Comparison of ENCODE assay signal across 25 mouse cellular contexts in genomic region chr4:26767896-26768295, GRCm38 (mm10).
DNase-seq lines count a peak whose midpoint lies in the region; ATAC-seq and TF ChIP-seq lines count a peak whose summit lies in the region.
"Had no signal": no experiment of that assay in that cellular context is flagged by ENCODE, and none has a peak within 500 bp of the region (broad histone marks: within the 10 kb centered on the region; RNA-seq: fewer than 3 reads in every experiment).

No protein-coding gene starts in this region.

- peak; percentile 63 for DNase-seq in forebrain, embryonic 14.5 days (ENCODE audit: low spot score)
- no peak for DNase-seq in forebrain, embryonic 11.5 days (ENCODE audit: low spot score)
- DNase-seq in midbrain, embryonic 11.5 days (ENCODE audit: low spot score, missing footprints) = peak; percentile 83
- peak; percentile 72 for DNase-seq in brain, embryonic 14.5 days (ENCODE audit: low read depth)
- no peak for DNase-seq in kidney, postnatal 25 days
- DNase-seq: adrenal gland, adult 2 months; adrenal gland, postnatal 14 days; cerebellum, adult 11-12 months; cerebellum, adult 8-10 months; cerebellum, postnatal 10 days; cerebellum, postnatal 36 days; embryo, embryonic 11 days; gastrocnemius, adult 2 months; gastrocnemius, postnatal 14 days; heart, adult 11 months had no signal

- H3K4me1 ChIP-seq in forebrain, embryonic 14.5 days (ENCODE audit: control insufficient read depth, insufficient read depth, low read length) = no peaks in the 10 kb centered on the region
- 0 out of 2 replicates have a peak, but pooled peaks cover 2% of the 10 kb centered on the region for H3K4me1 ChIP-seq in forebrain, embryonic 11.5 days (replicated peaks; ENCODE audit: control insufficient read depth, insufficient read depth, low read length)
- no peaks in the 10 kb centered on the region; the same call in 1 of the 2 replicates for H3K4me1 ChIP-seq in midbrain, embryonic 11.5 days (ENCODE audit: control insufficient read depth, insufficient read depth, low read length)
- H3K4me1 ChIP-seq in midbrain, embryonic 15.5 days = 0 out of 2 replicates have a peak, but pooled peaks cover 4% of the 10 kb centered on the region
- H3K4me1 ChIP-seq: embryonic facial prominence, embryonic 12.5 days; embryonic facial prominence, embryonic 15.5 days; hindbrain, embryonic 12.5 days had no signal

- H3K9me3 ChIP-seq in forebrain, embryonic 14.5 days (replicated peaks; ENCODE audit: control insufficient read depth, low read length) = no peaks in the 10 kb centered on the region
- no peaks in the 10 kb centered on the region for H3K9me3 ChIP-seq in forebrain, embryonic 11.5 days (ENCODE audit: control insufficient read depth, low read length)
- H3K9me3 ChIP-seq in midbrain, embryonic 11.5 days (ENCODE audit: control insufficient read depth, low read length) = no peaks in the 10 kb centered on the region
- H3K9me3 ChIP-seq in midbrain, embryonic 15.5 days = no peaks in the 10 kb centered on the region
- H3K9me3 ChIP-seq: embryonic facial prominence, embryonic 12.5 days; embryonic facial prominence, embryonic 15.5 days; forebrain, embryonic 12.5 days; hindbrain, embryonic 12.5 days had no signal

- H3K9ac ChIP-seq in forebrain, embryonic 14.5 days (ENCODE audit: low read length) = no peak overlapping the region
- H3K9ac ChIP-seq in forebrain, embryonic 11.5 days (ENCODE audit: low read length) = no peak overlapping the region
- H3K9ac ChIP-seq in midbrain, embryonic 11.5 days (ENCODE audit: low read length) = no peak overlapping the region
- no peak overlapping the region for H3K9ac ChIP-seq in midbrain, embryonic 15.5 days
- H3K9ac ChIP-seq: embryonic facial prominence, embryonic 12.5 days; embryonic facial prominence, embryonic 15.5 days; forebrain, embryonic 12.5 days; hindbrain, embryonic 12.5 days had no signal

- ATAC-seq in forebrain, embryonic 14.5 days = peak; percentile 23; the same call in 1 of the 2 replicates
- ATAC-seq in forebrain, embryonic 11.5 days (replicated peaks; ENCODE audit: low FRiP score) = no peak
- ATAC-seq in midbrain, embryonic 11.5 days (ENCODE audit: low FRiP score) = no peak
- no peak for ATAC-seq in midbrain, embryonic 15.5 days (replicated peaks)
- ATAC-seq: CD4-positive, CD25-positive, alpha-beta regulatory T cell, adult 4 months; hindbrain, embryonic 16.5 days; inflammation-experienced regulatory T-cells, adult 6 months; intestine, embryonic 16.5 days had no signal

- no peak overlapping the region for H3K4me2 ChIP-seq in forebrain, embryonic 14.5 days (ENCODE audit: low read length)
- H3K4me2 ChIP-seq in forebrain, embryonic 11.5 days (ENCODE audit: low read depth, low read length, severe bottlenecking) = no peak overlapping the region
- H3K4me2 ChIP-seq in midbrain, embryonic 11.5 days = no peak overlapping the region
- no peak overlapping the region for H3K4me2 ChIP-seq in midbrain, embryonic 15.5 days
- H3K4me2 ChIP-seq: embryonic facial prominence, embryonic 12.5 days; embryonic facial prominence, embryonic 15.5 days; forebrain, embryonic 12.5 days; heart, embryonic 11.5 days; hindbrain, embryonic 12.5 days had no signal

- H3K4me3 ChIP-seq in forebrain, embryonic 14.5 days (ENCODE audit: low read depth, low read length) = no peak overlapping the region
- H3K4me3 ChIP-seq in forebrain, embryonic 11.5 days (ENCODE audit: low read depth, low read length) = no peak overlapping the region
- H3K4me3 ChIP-seq in midbrain, embryonic 11.5 days (ENCODE audit: low read depth, low read length) = no peak overlapping the region
- H3K4me3 ChIP-seq in midbrain, embryonic 15.5 days = no peak overlapping the region
- H3K4me3 ChIP-seq: embryonic facial prominence, embryonic 12.5 days; embryonic facial prominence, embryonic 15.5 days; forebrain, embryonic 12.5 days; gastrocnemius, adult 2 months; hindbrain, embryonic 12.5 days had no signal

- WGBS in forebrain, embryonic 14.5 days = 40% methylated on average over 2 of the region's 2 CpGs
- 68% methylated on average over 2 of the region's 2 CpGs for WGBS in forebrain, embryonic 11.5 days
- 77% methylated on average over 2 of the region's 2 CpGs for WGBS in midbrain, embryonic 11.5 days
- WGBS in midbrain, embryonic 15.5 days = 60% methylated on average over 2 of the region's 2 CpGs

- TF ChIP-seq POLR2A in brain, embryonic 14.5 days (IDR thresholded peaks at IDR 0.05; ENCODE audit: borderline replicate concordance, extremely low read depth, insufficient read depth, insufficient read length, poor library complexity, severe bottlenecking) = no peak

- no peaks in the 10 kb centered on the region for H3K27me3 ChIP-seq in forebrain, embryonic 14.5 days (replicated peaks; ENCODE audit: control insufficient read depth, insufficient read depth, low read length)
- H3K27me3 ChIP-seq in forebrain, embryonic 11.5 days (ENCODE audit: control insufficient read depth, insufficient read depth, low read length) = no peaks in the 10 kb centered on the region
- H3K27me3 ChIP-seq in midbrain, embryonic 11.5 days (ENCODE audit: control insufficient read depth, insufficient read depth, low read length) = peaks cover 52% of the 10 kb centered on the region
- H3K27me3 ChIP-seq in midbrain, embryonic 15.5 days (replicated peaks) = peaks cover 29% of the 10 kb centered on the region
- H3K27me3 ChIP-seq: embryonic facial prominence, embryonic 12.5 days; embryonic facial prominence, embryonic 15.5 days; forebrain, embryonic 12.5 days; hindbrain, embryonic 12.5 days had no signal

- TF ChIP-seq CTCF in brain, embryonic 14.5 days (IDR thresholded peaks at IDR 0.05; ENCODE audit: borderline replicate concordance, extremely low read depth, insufficient read depth, insufficient read length) = no peak

- no peaks in the 10 kb centered on the region for H3K36me3 ChIP-seq in forebrain, embryonic 14.5 days (ENCODE audit: control insufficient read depth, insufficient read depth, low read length)
- no peaks in the 10 kb centered on the region for H3K36me3 ChIP-seq in forebrain, embryonic 11.5 days (ENCODE audit: control insufficient read depth, insufficient read depth, low read length)
- H3K36me3 ChIP-seq in midbrain, embryonic 11.5 days (ENCODE audit: control insufficient read depth, insufficient read depth, low read length) = no peaks in the 10 kb centered on the region
- H3K36me3 ChIP-seq in midbrain, embryonic 15.5 days (replicated peaks) = no peaks in the 10 kb centered on the region
- H3K36me3 ChIP-seq: embryonic facial prominence, embryonic 12.5 days; embryonic facial prominence, embryonic 15.5 days; forebrain, embryonic 12.5 days; hindbrain, embryonic 12.5 days had no signal

- H3K27ac ChIP-seq in forebrain, embryonic 14.5 days (ENCODE audit: low read depth, low read length) = no peak overlapping the region
- H3K27ac ChIP-seq in forebrain, embryonic 11.5 days (ENCODE audit: low read depth, low read length) = no peak overlapping the region
- H3K27ac ChIP-seq in midbrain, embryonic 11.5 days (ENCODE audit: low read depth, low read length) = no peak overlapping the region
- no peak overlapping the region for H3K27ac ChIP-seq in midbrain, embryonic 15.5 days
- H3K27ac ChIP-seq: embryonic facial prominence, embryonic 12.5 days; embryonic facial prominence, embryonic 15.5 days; forebrain, embryonic 12.5 days; gastrocnemius, adult 2 months; hindbrain, embryonic 12.5 days had no signal

Comparison
In these comparisons a context has a peak if more than half of its experiments do, and no peak if none do; other contexts are left out.
1. DNase-seq: peak in forebrain, embryonic 14.5 days (single experiment), midbrain, embryonic 11.5 days (single experiment) and brain, embryonic 14.5 days (single experiment); none in forebrain, embryonic 11.5 days (single experiment) and kidney, postnatal 25 days (0 of 2).